Mouse (Mus musculus): Measurements from ENCODE around the gene Lep.

- TF ChIP-seq POLR2A (IDR thresholded peaks at IDR 0.05; ENCODE audit: low read depth, low read length) (no peak), CTCF (IDR thresholded peaks at IDR 0.05; ENCODE audit: extremely low read depth, insufficient read length, insufficient replicate concordance, low read depth, low read length) (no peak)
Measured at GRCm38 (mm10) chr6:29099536-29100170, 39.6 kb downstream of the Lep start.

Data from small intestine, adult 2 months (tissue).